Mouse (Mus musculus): ENCODE measurements around the gene 1600012H06Rik. TPM values are rescaled to one million over a fixed set of nuclear protein-coding genes. Genes with fewer than 3 reads are reported as not detected.
"Not testable (repeated sequence)": the region's sequence is repeated elsewhere in the genome, so short reads cannot be mapped to it uniquely, and the experiment has no call there.

1600012H06Rik gene
- polyA plus RNA-seq, 1 experiment, result 8.3 TPM

DNA sequence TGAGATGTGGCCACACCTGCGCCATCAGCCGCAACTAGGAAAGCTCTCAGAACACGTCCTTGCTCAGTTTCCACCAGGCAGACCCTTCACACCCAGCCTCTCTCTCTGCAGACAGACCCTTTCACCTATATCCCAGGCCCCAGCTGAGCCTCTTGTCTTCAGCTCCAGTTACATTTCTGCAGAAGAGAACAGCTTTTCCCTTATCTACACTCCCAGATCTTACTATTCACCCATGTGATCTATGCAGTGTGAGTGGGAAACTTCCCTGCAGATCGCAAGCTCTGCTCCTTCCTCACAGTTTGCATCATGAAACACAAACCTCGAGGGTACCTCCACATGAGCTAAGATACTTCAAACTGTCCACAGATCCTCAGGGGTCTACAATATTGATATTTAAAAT, 11.5 kb upstream of the 1600012H06Rik start:
- no peak for TF ChIP-seq MYOD1 (IDR thresholded peaks at IDR 0.05; ENCODE audit: control insufficient read depth in 1 of 3, insufficient read length in 2 of 3, low read depth in 2 of 3)
- TF ChIP-seq SRF (IDR thresholded peaks at IDR 0.05; ENCODE audit: control insufficient read depth, insufficient read length, low read depth), result no peak
- TF ChIP-seq USF1 (IDR thresholded peaks at IDR 0.05; ENCODE audit: low read depth), result no peak
- no peak for TF ChIP-seq REST (IDR thresholded peaks at IDR 0.05; ENCODE audit: insufficient read depth, insufficient read length)
- no peak for TF ChIP-seq POLR2AphosphoS2 (IDR thresholded peaks at IDR 0.05; ENCODE audit: insufficient read length, low read depth)
- no peak for TF ChIP-seq CEBPB (IDR thresholded peaks at IDR 0.05; ENCODE audit: insufficient read depth, poor library complexity, severe bottlenecking)
- TF ChIP-seq TCF3 (IDR thresholded peaks at IDR 0.05; ENCODE audit: insufficient read length, low read depth), result no peak
- TF ChIP-seq MYOG (IDR thresholded peaks at IDR 0.05; ENCODE audit: control insufficient read depth in 1 of 3, insufficient read depth in 1 of 3, insufficient read length in 2 of 3, low read depth in 2 of 3), result no peak
- no peak for TF ChIP-seq MAX (IDR thresholded peaks at IDR 0.05; ENCODE audit: low read depth)
- TF ChIP-seq E2F4 (IDR thresholded peaks at IDR 0.05; ENCODE audit: insufficient read depth), result no peak
- TF ChIP-seq TCF12 (IDR thresholded peaks at IDR 0.05; ENCODE audit: insufficient read depth, poor library complexity, severe bottlenecking), result no peak
- no peak for TF ChIP-seq POLR2A (IDR thresholded peaks at IDR 0.05; ENCODE audit: insufficient read length, low read depth)

DNA sequence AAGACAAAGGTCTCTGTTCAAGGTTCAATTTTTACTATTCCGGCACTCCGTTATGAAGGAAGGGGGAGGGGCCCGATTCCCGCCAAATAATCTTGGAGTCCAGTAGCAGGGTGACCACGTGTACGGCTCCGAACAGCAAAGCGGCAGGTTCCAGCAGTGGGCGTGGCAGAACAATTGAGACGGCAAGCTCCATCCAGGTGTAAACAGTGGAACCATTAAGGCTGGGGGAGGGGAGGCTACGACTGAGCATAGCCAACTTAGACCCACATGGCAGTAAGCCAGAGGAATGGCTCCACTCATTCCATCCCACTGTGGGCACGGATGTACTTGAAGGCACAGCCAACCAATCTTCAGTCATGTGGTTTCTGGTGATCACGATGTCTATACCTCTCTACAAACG, 7.7 kb upstream of the 1600012H06Rik start:
- not testable (repeated sequence) for H3K27me3 ChIP-seq (ENCODE audit: control insufficient read depth, insufficient read depth, insufficient read length); H3K4me2 ChIP-seq (ENCODE audit: low read depth); H3ac ChIP-seq (ENCODE audit: control insufficient read depth, insufficient read length); H3K4me3 ChIP-seq; H3K79me2 ChIP-seq (ENCODE audit: control insufficient read depth, insufficient read depth); H3K36me3 ChIP-seq (ENCODE audit: control insufficient read depth, insufficient read depth)

More for the DNA sequence above, 11.5 kb upstream of the 1600012H06Rik start:
- H3K27me3 ChIP-seq (ENCODE audit: control insufficient read depth, insufficient read depth, insufficient read length), result peaks cover 5% of the 10 kb centered on the region
- no peaks in the 10 kb centered on the region for H3K36me3 ChIP-seq (ENCODE audit: control insufficient read depth, insufficient read depth)
- no peak overlapping the region for H3ac ChIP-seq (ENCODE audit: control insufficient read depth, insufficient read length)
- no peak overlapping the region for H3K4me2 ChIP-seq (ENCODE audit: low read depth)
- no peak overlapping the region for H3K4me3 ChIP-seq
- H3K79me2 ChIP-seq (ENCODE audit: control insufficient read depth, insufficient read depth), result no peaks in the 10 kb centered on the region

DNA sequence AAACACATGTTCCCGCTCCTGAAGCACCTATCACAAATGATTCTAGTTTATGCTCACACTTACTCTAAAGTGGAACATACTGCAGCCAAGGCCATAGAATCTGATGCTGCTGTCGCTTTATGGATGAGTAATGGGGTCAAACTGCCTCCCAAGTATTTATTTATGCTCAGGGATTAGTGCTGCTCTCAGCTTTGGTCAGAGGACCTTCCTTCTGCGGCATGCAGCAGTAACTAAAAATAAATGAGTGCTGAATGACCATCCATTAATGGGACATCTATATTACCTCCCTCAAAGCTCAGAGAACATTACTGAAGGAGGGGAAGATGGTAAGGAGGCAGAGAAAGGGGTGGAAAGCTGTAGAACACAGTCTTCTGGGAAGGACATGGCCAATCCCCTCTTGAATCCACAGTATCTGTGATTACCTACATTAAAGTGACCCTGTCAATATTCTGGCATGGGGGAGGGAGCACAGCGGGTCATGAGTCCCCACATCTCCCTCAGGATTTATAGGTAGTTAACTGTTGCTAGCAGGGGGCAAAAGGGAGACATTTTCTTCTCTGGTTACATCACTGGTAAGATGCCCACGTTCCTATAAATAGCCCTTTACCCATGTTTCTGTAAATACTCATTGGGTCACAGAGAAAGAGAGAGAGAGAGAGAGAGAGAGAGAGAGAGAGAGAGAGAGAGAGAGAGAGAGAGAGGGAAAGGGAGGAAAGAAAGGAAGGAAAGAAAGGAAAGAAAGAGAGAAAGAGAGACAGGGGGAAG, 7.0 kb upstream of the 1600012H06Rik start:
- H3ac ChIP-seq (ENCODE audit: control insufficient read depth, insufficient read length), result no peak overlapping the region
- no peaks in the 10 kb centered on the region for H3K79me2 ChIP-seq (ENCODE audit: control insufficient read depth, insufficient read depth)
- no peak overlapping the region for H3K4me3 ChIP-seq
- TF ChIP-seq USF1 (IDR thresholded peaks at IDR 0.05; ENCODE audit: low read depth), result no peak
- TF ChIP-seq POLR2AphosphoS2 (IDR thresholded peaks at IDR 0.05; ENCODE audit: insufficient read length, low read depth), result no peak
- no peak for TF ChIP-seq MAX (IDR thresholded peaks at IDR 0.05; ENCODE audit: low read depth)
- no peak for TF ChIP-seq MYOD1 (IDR thresholded peaks at IDR 0.05; ENCODE audit: control insufficient read depth in 1 of 3, insufficient read length in 2 of 3, low read depth in 2 of 3)
- no peak for TF ChIP-seq SRF (IDR thresholded peaks at IDR 0.05; ENCODE audit: control insufficient read depth, insufficient read length, low read depth)
- TF ChIP-seq TCF3 (IDR thresholded peaks at IDR 0.05; ENCODE audit: insufficient read length, low read depth), result no peak
- no peak for TF ChIP-seq TCF12 (IDR thresholded peaks at IDR 0.05; ENCODE audit: insufficient read depth, poor library complexity, severe bottlenecking)
- no peak for TF ChIP-seq POLR2A (IDR thresholded peaks at IDR 0.05; ENCODE audit: insufficient read length, low read depth)
- no peak for TF ChIP-seq CEBPB (IDR thresholded peaks at IDR 0.05; ENCODE audit: insufficient read depth, poor library complexity, severe bottlenecking)
- no peak for TF ChIP-seq E2F4 (IDR thresholded peaks at IDR 0.05; ENCODE audit: insufficient read depth)
- TF ChIP-seq REST (IDR thresholded peaks at IDR 0.05; ENCODE audit: insufficient read depth, insufficient read length), result no peak
- TF ChIP-seq MYOG (IDR thresholded peaks at IDR 0.05; ENCODE audit: control insufficient read depth in 1 of 3, insufficient read depth in 1 of 3, insufficient read length in 2 of 3, low read depth in 2 of 3), result no peak
- H3K4me2 ChIP-seq (ENCODE audit: low read depth), result peak overlapping the region; percentile 42
- H3K36me3 ChIP-seq (ENCODE audit: control insufficient read depth, insufficient read depth), result no peaks in the 10 kb centered on the region
- H3K27me3 ChIP-seq (ENCODE audit: control insufficient read depth, insufficient read depth, insufficient read length), result peaks cover 5% of the 10 kb centered on the region

DNA sequence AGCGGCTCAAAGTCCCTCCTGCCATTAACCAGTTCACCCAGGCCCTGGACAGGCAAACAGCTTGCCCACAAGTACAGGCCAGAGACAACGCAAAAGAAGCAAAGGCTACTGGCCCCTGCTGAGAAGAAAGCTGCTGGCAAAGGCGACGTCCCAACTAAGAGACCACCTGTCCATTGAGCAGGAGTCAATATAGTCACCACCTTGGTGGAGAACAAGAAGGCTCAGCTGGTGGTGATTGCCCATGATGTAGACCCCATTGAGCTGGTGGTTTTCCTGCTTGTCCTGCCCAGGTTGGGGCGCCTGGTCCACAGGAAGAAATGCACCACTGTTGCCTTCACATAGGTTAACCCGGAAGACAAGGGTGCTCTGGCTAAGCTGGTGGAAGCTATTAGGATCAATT, 803 bp upstream of the 1600012H06Rik start:
- Histone ChIP-seq H3K4me2 (ENCODE audit: low read depth) (peak overlapping the region; percentile 77), H3K4me3 (peak overlapping the region; percentile 53), H3ac (ENCODE audit: control insufficient read depth, insufficient read length) (peak overlapping the region; percentile 20), H3K79me2 (ENCODE audit: control insufficient read depth, insufficient read depth) (peaks cover 26% of the 10 kb centered on the region), H3K36me3 (ENCODE audit: control insufficient read depth, insufficient read depth) (peaks cover 28% of the 10 kb centered on the region)
- not testable (repeated sequence) for H3K27me3 ChIP-seq (ENCODE audit: control insufficient read depth, insufficient read depth, insufficient read length)

DNA sequence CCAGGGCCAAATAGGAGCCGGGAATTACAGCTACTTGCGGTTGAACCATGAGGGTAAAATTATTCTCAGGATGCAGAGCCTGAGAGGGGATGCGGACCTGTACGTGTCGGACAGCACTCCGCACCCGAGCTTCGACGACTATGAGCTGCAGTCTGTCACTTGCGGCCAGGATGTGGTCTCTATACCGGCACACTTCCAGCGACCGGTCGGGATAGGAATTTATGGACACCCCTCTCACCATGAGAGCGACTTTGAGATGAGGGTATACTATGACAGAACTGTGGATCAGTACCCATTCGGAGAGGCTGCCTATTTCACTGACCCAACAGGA, 710 bp downstream of the 1600012H06Rik start:
- Histone ChIP-seq H3K79me2 (ENCODE audit: control insufficient read depth, insufficient read depth) (peaks cover 35% of the 10 kb centered on the region), H3K4me3 (peak overlapping the region; percentile 53), H3ac (ENCODE audit: control insufficient read depth, insufficient read length) (peak overlapping the region; percentile 20), H3K36me3 (ENCODE audit: control insufficient read depth, insufficient read depth) (peaks cover 40% of the 10 kb centered on the region), H3K27me3 (ENCODE audit: control insufficient read depth, insufficient read depth, insufficient read length) (no peaks in the 10 kb centered on the region), H3K4me2 (ENCODE audit: low read depth) (peak overlapping the region; percentile 74)
- TF ChIP-seq USF1 (IDR thresholded peaks at IDR 0.05; ENCODE audit: low read depth) (no peak), E2F4 (IDR thresholded peaks at IDR 0.05; ENCODE audit: insufficient read depth) (no peak), TCF12 (IDR thresholded peaks at IDR 0.05; ENCODE audit: insufficient read depth, poor library complexity, severe bottlenecking) (no peak), MAX (IDR thresholded peaks at IDR 0.05; ENCODE audit: low read depth) (no peak), SRF (IDR thresholded peaks at IDR 0.05; ENCODE audit: control insufficient read depth, insufficient read length, low read depth) (no peak), MYOD1 (IDR thresholded peaks at IDR 0.05; ENCODE audit: control insufficient read depth in 1 of 3, insufficient read length in 2 of 3, low read depth in 2 of 3) (no peak), REST (IDR thresholded peaks at IDR 0.05; ENCODE audit: insufficient read depth, insufficient read length) (no peak), CEBPB (IDR thresholded peaks at IDR 0.05; ENCODE audit: insufficient read depth, poor library complexity, severe bottlenecking) (no peak), POLR2A (IDR thresholded peaks at IDR 0.05; ENCODE audit: insufficient read length, low read depth) (no peak), POLR2AphosphoS2 (IDR thresholded peaks at IDR 0.05; ENCODE audit: insufficient read length, low read depth) (no peak), TCF3 (IDR thresholded peaks at IDR 0.05; ENCODE audit: insufficient read length, low read depth) (no peak), MYOG (IDR thresholded peaks at IDR 0.05; ENCODE audit: control insufficient read depth in 1 of 3, insufficient read depth in 1 of 3, insufficient read length in 2 of 3, low read depth in 2 of 3) (no peak)
